Comparison of ENCODE assay signal across 16 mouse cellular contexts in the genomic region with DNA sequence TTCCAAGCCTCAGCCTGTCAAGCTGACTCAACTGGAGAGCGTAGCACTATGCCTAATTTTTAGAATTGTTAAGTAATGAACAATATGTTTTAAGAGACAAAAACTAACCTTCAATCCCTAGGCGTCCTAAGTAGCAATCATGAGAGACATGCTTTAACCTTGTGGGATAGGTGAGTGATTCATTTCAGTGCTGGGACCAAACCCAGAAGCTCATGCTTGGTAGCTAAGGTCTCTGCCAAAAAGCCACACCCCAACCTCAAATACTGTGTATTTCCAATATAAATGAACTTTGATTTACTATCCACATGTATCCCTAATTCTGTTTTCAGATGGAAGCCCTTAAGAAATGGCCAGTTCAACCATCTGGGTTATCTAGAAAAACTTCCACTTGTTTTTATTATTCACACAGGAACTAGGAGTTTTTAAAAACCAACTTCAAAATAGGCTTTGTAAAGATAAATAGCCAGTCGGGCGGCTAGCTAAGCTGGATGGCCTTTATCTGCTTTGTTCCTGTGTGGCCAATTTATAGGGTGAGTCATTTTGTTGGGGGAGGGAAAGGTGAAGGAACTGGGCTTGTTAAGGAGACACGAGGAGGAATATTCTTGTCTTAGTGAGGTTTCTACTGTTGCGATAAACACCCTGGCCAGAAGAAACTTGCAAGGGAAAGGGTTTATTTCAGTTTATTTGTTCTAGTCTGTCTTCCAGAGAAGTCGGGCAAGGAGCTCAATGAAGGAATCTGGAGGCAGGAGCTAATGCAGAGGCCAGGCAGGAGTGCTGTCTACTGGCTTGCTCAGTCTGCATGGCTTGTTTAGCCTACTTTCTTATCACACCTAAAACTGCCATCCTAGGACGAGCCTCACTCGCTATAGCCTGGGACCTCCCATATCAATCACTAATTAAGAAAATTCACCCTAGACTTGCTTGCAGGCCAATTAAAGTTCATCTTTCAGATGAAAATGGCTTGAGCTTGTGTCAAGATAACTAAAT.
DNase-seq lines count a peak whose midpoint lies in the region; ATAC-seq and TF ChIP-seq lines count a peak whose summit lies in the region.
"Had no signal": no experiment of that assay in that cellular context is flagged by ENCODE, and none has a peak within 500 bp of the region (broad histone marks: within the 10 kb centered on the region; RNA-seq: fewer than 3 reads in every experiment).

No protein-coding gene starts in this region.

- no peak overlapping the region for H3K4me3 ChIP-seq in liver, embryonic 13.5 days (replicated peaks)
- H3K4me3 ChIP-seq: embryonic facial prominence, embryonic 13.5 days; midbrain, embryonic 12.5 days had no signal

- H3K36me3 ChIP-seq in liver, embryonic 13.5 days: no peaks in the 10 kb centered on the region
- H3K36me3 ChIP-seq: embryonic facial prominence, embryonic 13.5 days; midbrain, embryonic 12.5 days had no signal

- no peaks in the 10 kb centered on the region for H3K9me3 ChIP-seq in liver, embryonic 13.5 days (replicated peaks)
- H3K9me3 ChIP-seq: embryonic facial prominence, embryonic 13.5 days; midbrain, embryonic 12.5 days had no signal

- peak; percentile 80 for ATAC-seq in Patski
- ATAC-seq in liver, embryonic 13.5 days (ENCODE audit: low read depth): peak; percentile 81
- ATAC-seq in inflammation-experienced regulatory T-cells, adult 6 months: no peak
- ATAC-seq in frontal cortex, adult (ENCODE audit: low TSS enrichment): no peak

- H3K27me3 ChIP-seq in Patski: no peaks in the 10 kb centered on the region
- H3K27me3 ChIP-seq in liver, embryonic 13.5 days: no peaks in the 10 kb centered on the region
- H3K27me3 ChIP-seq: CH12.LX; embryonic facial prominence, embryonic 13.5 days; midbrain, embryonic 12.5 days had no signal

- H3K4me2 ChIP-seq in liver, embryonic 13.5 days: peak overlapping the region; percentile 23; the same call in 1 of the 2 replicates
- H3K4me2 ChIP-seq: embryonic facial prominence, embryonic 13.5 days; hindbrain, embryonic 14.5 days; midbrain, embryonic 12.5 days had no signal

- no peak for TF ChIP-seq CTCF in Patski (IDR thresholded peaks at IDR 0.05)

- in situ Hi-C loops in Patski (cut with MboI; ENCODE audit: low pct_unique_long_range_greater_than_20kb): no loop called here

- CTCF ChIA-PET in Patski (lab: Charles Lee): no interaction called here

- POLR2A ChIA-PET in Patski (lab: Charles Lee): interaction anchor here (0.6 kb wide), 1 partner anchor 30 kb away, joined by 3 read pairs; no protein-coding TSS in a partner anchor

- DNase-seq in heart, adult 8-10 months (ENCODE audit: low spot score): peak; percentile 3
- no peak for DNase-seq in heart, postnatal 36 days
- peak; percentile 50 for DNase-seq in 3T3-L1 (ENCODE audit: low read depth, low spot score)
- DNase-seq in Patski (ENCODE audit: low read depth, low spot score): no peak
- no peak for DNase-seq in liver, embryonic 13.5 days
- DNase-seq: cerebellum, postnatal 25 days; kidney, adult 9 months; left cerebral cortex, postnatal 4 days; lung, postnatal 10 days; retina, postnatal 1 day had no signal

- 52% methylated on average over 9 of the region's 9 CpGs for WGBS in liver, embryonic 13.5 days (ENCODE audit: insufficient replicate concordance)

- peak overlapping the region; percentile 37 for H3K27ac ChIP-seq in liver, embryonic 13.5 days
- H3K27ac ChIP-seq: embryonic facial prominence, embryonic 13.5 days; hindbrain, embryonic 14.5 days; midbrain, embryonic 12.5 days had no signal

- H3K9ac ChIP-seq in liver, embryonic 13.5 days: no peak overlapping the region
- H3K9ac ChIP-seq: embryonic facial prominence, embryonic 13.5 days; hindbrain, embryonic 14.5 days; midbrain, embryonic 12.5 days had no signal

- intact Hi-C loops in heart, postnatal 36 days (cut with DNase I): no loop called here

- peaks cover 12% of the 10 kb centered on the region for H3K4me1 ChIP-seq in liver, embryonic 13.5 days (replicated peaks)
- H3K4me1 ChIP-seq: embryonic facial prominence, embryonic 13.5 days; midbrain, embryonic 12.5 days had no signal

Comparison
In these comparisons a context has a peak if more than half of its experiments do, and no peak if none do; other contexts are left out.
1. DNase-seq: peak in heart, adult 8-10 months (single experiment) and 3T3-L1 (single experiment); none in heart, postnatal 36 days (0 of 2), Patski (single experiment) and liver, embryonic 13.5 days (single experiment).
2. ATAC-seq: peak in Patski (single experiment) and liver, embryonic 13.5 days (single experiment); none in inflammation-experienced regulatory T-cells, adult 6 months (single experiment) and frontal cortex, adult (single experiment).